Mouse (Mus musculus) c-Kit-negative CD71-positive TER-119-positive erythroid progenitor cells, embryonic 14.5 days (primary cell): Measurements from ENCODE around the gene Atp6v0e.

Experiments used
- DNase-seq: peaks from one replicate; pipeline ENCODE4 v3.0.0-alpha.2; 2013; ENCODE audit warnings: low read depth, low spot score

The Atp6v0e gene

DNA sequence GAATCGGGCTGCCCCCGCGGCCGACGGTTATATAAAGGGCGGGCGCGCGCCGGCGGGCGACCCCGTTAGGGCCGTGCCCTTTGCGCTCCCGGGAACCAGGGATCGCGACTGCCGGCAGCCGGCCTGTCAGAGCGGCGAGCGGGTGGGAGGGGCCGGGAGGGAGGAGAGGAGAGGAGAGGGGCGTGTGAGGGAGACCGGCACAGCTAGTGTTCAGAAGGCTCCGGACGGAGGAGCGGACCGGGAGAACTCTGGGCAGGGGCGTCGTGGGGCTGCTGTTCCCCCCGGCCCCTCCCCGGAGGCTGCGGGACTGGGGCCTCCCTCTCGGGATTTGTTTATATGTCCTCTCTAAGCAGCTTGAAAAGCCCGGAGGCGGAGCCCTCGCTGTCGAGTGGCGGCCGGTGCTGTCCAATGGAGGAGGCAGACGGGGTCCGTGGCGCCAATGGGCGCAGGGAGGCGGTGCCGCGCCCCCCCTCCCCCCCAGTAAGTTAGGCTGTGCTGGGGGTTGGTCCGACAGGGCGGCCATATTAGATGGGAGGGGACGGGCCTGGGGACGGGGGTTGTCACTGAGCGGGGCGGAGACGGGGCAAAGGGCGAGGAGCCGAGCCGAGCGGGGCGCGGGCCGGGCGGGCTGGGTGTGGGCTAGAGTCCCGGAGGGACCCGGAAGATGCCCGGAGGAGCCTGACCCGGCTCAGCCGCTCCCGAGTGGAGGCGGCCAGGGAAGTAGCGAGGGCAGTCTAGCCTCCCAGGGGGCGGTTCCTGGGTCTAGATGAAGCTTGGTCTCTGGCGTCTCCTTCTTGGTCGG, 53.1 kb downstream of the Atp6v0e start:
- DNase-seq, result peak; percentile 94

GRCm38 (mm10) chr17:26717868-26718267, 54.8 kb downstream of the Atp6v0e start:
- no peak for DNase-seq

- DNase-seq, result no peak
Measured at GRCm38 (mm10) chr17:26719405-26719804, 56.4 kb downstream of the Atp6v0e start.

- no peak for DNase-seq
Measured at GRCm38 (mm10) chr17:26721802-26722201, 58.8 kb downstream of the Atp6v0e start.

DNA sequence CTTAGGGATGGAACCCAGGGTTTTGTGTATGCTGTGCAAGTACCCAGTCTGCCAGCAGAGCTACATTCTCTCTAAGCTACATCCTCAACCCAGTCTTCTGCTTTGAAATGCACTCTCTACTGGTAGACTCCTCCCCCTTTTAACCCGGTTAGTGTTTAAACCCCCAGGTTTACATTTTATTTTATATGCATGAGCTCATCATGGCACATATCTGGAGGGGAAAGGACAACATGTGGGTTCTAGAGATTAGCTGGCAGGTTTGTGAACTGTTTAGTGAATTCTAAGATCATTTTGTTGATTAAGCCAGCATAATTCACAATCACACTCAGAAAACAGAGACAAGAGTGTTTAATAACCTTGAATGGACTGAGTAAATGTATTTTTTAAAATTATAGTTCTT, 61.8 kb downstream of the Atp6v0e start:
- no peak for DNase-seq

DNA sequence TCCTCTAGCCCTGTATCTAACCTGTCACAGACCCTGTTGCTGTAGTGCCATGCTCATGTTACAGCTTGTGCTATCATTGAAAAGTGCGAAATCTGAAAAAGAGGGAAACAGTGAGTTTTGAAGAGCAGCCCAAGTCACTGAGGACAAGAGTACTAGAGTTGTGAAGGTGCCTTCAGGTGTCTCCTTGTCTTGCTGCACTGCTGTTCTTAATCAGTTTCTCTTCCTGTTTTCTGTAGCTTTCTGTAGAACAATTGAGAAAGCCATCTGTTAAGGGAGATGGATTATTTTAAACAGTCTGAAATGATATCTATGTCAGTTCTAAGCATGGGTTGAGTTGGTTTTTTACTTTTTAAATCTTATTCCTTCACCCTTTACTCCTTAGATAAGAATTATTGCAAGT, 63.6 kb downstream of the Atp6v0e start:
- DNase-seq, result no peak

- no peak for DNase-seq
Measured at GRCm38 (mm10) chr17:26727110-26727755, 64.2 kb downstream of the Atp6v0e start.

DNA sequence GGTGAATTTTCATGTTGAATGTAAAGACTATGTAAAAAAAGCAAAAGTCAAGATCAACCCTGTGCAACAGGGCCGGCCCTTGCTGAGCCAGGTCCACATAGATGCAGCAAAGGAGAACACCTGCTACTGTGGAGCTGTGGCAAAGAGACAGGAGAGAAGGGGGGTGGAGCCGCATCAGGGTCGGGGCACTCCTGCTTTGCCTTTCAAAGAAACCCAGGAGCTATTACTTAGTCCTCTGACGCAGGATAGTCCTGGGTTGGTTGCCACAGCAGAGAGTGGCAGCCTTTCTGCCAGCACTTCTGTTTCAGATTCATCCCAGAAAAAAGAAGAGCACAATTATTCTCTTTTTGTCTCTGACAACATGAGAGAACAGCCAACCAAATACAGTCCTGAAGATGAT, 79.5 kb downstream of the Atp6v0e start:
- DNase-seq, result no peak

DNA sequence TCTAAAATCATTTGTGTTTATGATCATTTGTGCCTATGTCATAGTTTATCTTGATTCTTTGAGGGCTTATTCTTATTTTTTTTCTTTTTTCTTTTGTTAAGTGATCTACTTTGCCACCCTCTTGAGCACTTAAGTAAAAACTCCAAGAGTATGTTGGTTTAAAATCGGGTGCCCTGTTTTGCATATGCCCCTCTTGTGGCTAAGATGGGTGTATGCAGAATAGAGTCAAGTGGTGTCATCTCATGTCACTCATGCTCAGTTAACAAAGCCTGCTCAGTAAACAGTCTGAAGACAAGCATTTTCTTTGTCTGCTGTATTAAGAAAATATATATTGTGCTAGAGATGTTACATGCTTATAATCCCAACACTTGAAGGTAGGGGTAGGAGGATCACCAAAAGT, 80.3 kb downstream of the Atp6v0e start:
- DNase-seq, result no peak
